ENCODE assay signal across 14 mouse cellular contexts in the genomic region with DNA sequence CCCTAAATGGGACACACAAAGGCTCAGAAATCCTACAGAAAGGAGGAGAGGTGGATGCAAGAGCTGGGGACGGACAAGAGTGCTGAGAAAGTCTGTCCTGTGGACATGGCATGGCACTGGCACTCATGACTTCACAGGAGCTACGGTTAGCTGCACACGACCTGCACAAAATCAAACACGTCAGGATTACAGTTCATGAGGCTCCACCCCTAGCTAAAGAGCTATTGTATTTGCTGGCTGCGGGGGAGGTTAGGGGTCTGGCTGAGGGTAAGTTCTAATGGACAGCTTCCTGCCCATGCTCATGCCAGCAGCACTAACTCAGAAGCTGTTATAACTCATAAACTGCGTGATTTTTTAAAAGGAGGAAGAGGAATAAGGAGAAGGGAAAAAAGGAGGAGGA. TPM values are rescaled to one million over a fixed set of nuclear protein-coding genes. Genes with fewer than 3 reads are reported as not detected.
A peak's percentile ranks its signal among the peaks of the same experiment; 100 is the strongest.
DNase-seq lines count a peak whose midpoint lies in the region; ATAC-seq and TF ChIP-seq lines count a peak whose summit lies in the region.
"Had no signal": no experiment of that assay in that cellular context is flagged by ENCODE, and none has a peak within 500 bp of the region (broad histone marks: within the 10 kb centered on the region; RNA-seq: fewer than 3 reads in every experiment).

No protein-coding gene starts in this region.

- H3K4me3 ChIP-seq in heart, embryonic 14.5 days (ENCODE audit: control insufficient read depth in 1 of 2, insufficient read depth in 1 of 2, low read depth in 1 of 2, low read length in 2 of 2), result no peak overlapping the region
- no peak overlapping the region for H3K4me3 ChIP-seq in lung, adult 2 months (replicated peaks; ENCODE audit: extremely low read depth, low read depth, low read length)
- H3K4me3 ChIP-seq: megakaryocyte, embryonic 14.5 days; neural tube, embryonic 12.5 days had no signal

- ATAC-seq in heart, embryonic 14.5 days (ENCODE audit: insufficient number of reproducible peaks, insufficient read depth, low FRiP score, low read depth), result no peak
- ATAC-seq: forebrain, embryonic 14.5 days; hindbrain, embryonic 16.5 days had no signal

- H3K4me1 ChIP-seq in heart, embryonic 14.5 days (ENCODE audit: control insufficient read depth in 2 of 2, insufficient read depth in 2 of 2, low read length in 2 of 2), result peaks cover 3 to 13% of the 10 kb centered on the region in 2 experiments; a peak in 3 of 4 replicates
- H3K4me1 ChIP-seq in lung, adult 2 months (ENCODE audit: control insufficient read depth, insufficient read depth, low read length), result peaks cover 8% of the 10 kb centered on the region
- H3K4me1 ChIP-seq: neural tube, embryonic 12.5 days had no signal

- peak; percentile 15 for DNase-seq in adrenal gland, postnatal 14 days
- DNase-seq in adrenal gland, adult 18-20 months (ENCODE audit: low spot score in 2 of 2), result no peak
- no peak for DNase-seq in heart, adult 9 months (ENCODE audit: low spot score in 2 of 2)
- peak; percentile 13 for DNase-seq in lung, postnatal 10 days
- DNase-seq in lung, adult 2 months, result no peak
- no peak for DNase-seq in thymus, adult 18-20 months
- no peak for DNase-seq in thymus, postnatal 4 days
- DNase-seq: cerebellum, adult 11 months had no signal

- H3K4me2 ChIP-seq in heart, embryonic 14.5 days (ENCODE audit: low read length), result no peak overlapping the region
- H3K4me2 ChIP-seq: liver, embryonic 11.5 days; neural tube, embryonic 12.5 days had no signal

- peak overlapping the region; percentile 10 to 53; a peak in 3 of 4 replicates for H3K27ac ChIP-seq in heart, embryonic 14.5 days (replicated peaks in 1 of 2; ENCODE audit: control insufficient read depth in 1 of 2, insufficient read depth in 1 of 2, low read depth in 2 of 2, low read length in 2 of 2)
- H3K27ac ChIP-seq: neural tube, embryonic 12.5 days had no signal

- H3K9ac ChIP-seq in heart, embryonic 14.5 days (ENCODE audit: low read length), result 0 out of 2 replicates have a peak overlapping the region, but pooled peaks have one; percentile 23
- H3K9ac ChIP-seq: neural tube, embryonic 12.5 days had no signal

- 26% methylated on average over 6 of the region's 6 CpGs for WGBS in heart, embryonic 14.5 days
- WGBS in lung, adult 2 months, result 28% methylated on average over 6 of the region's 6 CpGs

- no peaks in the 10 kb centered on the region for H3K27me3 ChIP-seq in heart, embryonic 14.5 days (ENCODE audit: control insufficient read depth, insufficient read depth, low read length)
- H3K27me3 ChIP-seq: neural tube, embryonic 12.5 days had no signal

- no peak for TF ChIP-seq CTCF in lung, adult 2 months (IDR thresholded peaks at IDR 0.05; ENCODE audit: insufficient read depth, low read length)

- TF ChIP-seq POLR2A in lung, adult 2 months (IDR thresholded peaks at IDR 0.05; ENCODE audit: borderline replicate concordance, extremely low read depth, low read depth, low read length), result no peak

- H3K36me3 ChIP-seq in heart, embryonic 14.5 days (ENCODE audit: control insufficient read depth, insufficient read depth, low read length), result peaks cover 42% of the 10 kb centered on the region

- no peaks in the 10 kb centered on the region for H3K9me3 ChIP-seq in heart, embryonic 14.5 days (ENCODE audit: control insufficient read depth, low read length)
- H3K9me3 ChIP-seq: megakaryocyte, embryonic 14.5 days; neural tube, embryonic 12.5 days had no signal

RNA-seq across cellular contexts. Expression of a gene that starts 56.8 kb away (rescaled TPM):
- 31.3 and 31.4 TPM in 2 replicates for total RNA-seq in adrenal gland, postnatal 14 days (2021)
- total RNA-seq in adrenal gland, adult 18-20 months (2021), result 10 to 100 TPM; 28.4 to 45.5 TPM
- polyA plus RNA-seq in heart, embryonic 14.5 days (2014; fragmentation: Nextera tagmentation; extraction: Ambion mirVana), result 61.8 and 64.3 TPM in 2 replicates
- polyA plus RNA-seq in lung, adult 2 months (2012; rRNA removed), result 25.9 and 38.0 TPM in 2 replicates

Comparison
In these comparisons a context has a peak if more than half of its experiments do, and no peak if none do; other contexts are left out.
1. DNase-seq: peak in adrenal gland, postnatal 14 days (single experiment) and lung, postnatal 10 days (single experiment); none in adrenal gland, adult 18-20 months (0 of 2), heart, adult 9 months (0 of 2), lung, adult 2 months (single experiment), thymus, adult 18-20 months (0 of 2) and thymus, postnatal 4 days (single experiment).